Mouse (Mus musculus): Measurements from ENCODE around the gene Setd1a. TPM values are rescaled to one million over a fixed set of nuclear protein-coding genes. Genes with fewer than 3 reads are reported as not detected.
"Not testable (repeated sequence)": the region's sequence is repeated elsewhere in the genome, so short reads cannot be mapped to it uniquely, and the experiment has no call there.

Setd1a gene
- polyA plus RNA-seq, 1 experiment from 2014 or later = 20.3 TPM

DNA sequence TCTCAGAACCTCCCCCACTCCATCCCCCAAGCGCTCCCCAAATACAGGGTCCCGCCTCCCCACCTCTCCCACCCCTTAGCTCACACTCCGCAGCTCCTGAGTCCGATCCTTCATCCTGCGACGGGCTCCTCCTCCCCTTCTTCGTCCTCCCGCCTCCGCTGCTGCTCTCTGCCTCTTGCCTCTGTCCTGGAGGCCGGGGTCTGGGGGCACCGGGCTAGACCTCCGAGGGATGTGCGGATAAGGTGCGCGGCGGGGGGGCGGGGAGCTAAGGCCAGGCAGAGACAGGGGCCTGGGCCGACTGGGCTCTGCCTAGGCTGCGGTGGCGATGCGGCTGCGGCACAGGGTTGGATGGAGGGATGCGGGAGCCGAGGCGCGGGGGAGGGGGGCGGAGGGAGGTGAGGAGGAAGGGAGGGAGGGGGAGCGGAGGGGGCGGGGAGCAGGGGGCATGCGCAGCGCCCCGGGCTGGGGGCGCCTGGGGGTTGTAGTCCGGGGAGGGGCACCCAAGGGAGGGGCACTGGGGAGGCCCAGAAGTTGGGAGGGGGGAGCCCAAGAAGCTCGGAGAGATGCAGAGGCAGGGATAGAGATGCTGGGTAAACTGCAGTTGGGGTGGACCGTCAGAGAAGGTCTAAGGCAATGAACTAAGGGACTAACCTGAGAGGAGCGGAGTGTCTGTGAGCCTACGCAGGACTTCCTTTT is 47.9 kb downstream of the Setd1a start, which contains the start of the genes Stx4a and Stx1b:
TSS of gene Stx4a (plus strand) at position 119 of the 696 bp plus-strand sequence.
TSS of gene Stx1b (minus strand) at position 374 of the 696 bp plus-strand sequence.
- H3K4me1 ChIP-seq = peaks cover 18% of the 10 kb centered on the region
- peak within 1 kb of the TSS; percentile 81 for H3K4me3 ChIP-seq
- ATAC-seq (ENCODE audit: low FRiP score, low read depth) = peak; percentile 82
- 5% methylated on average over 34 of the region's 38 CpGs for WGBS
- H3K4me2 ChIP-seq (replicated peaks) = peak within 1 kb of the TSS; percentile 75
- no peaks in the 10 kb centered on the region for H3K27me3 ChIP-seq (replicated peaks)
- H3K27ac ChIP-seq = peak within 1 kb of the TSS; percentile 70
- peak within 1 kb of the TSS; percentile 88 for H3K9ac ChIP-seq
- H3K9me3 ChIP-seq = no peaks in the 10 kb centered on the region
- H3K36me3 ChIP-seq = no peaks in the 10 kb centered on the region

DNA sequence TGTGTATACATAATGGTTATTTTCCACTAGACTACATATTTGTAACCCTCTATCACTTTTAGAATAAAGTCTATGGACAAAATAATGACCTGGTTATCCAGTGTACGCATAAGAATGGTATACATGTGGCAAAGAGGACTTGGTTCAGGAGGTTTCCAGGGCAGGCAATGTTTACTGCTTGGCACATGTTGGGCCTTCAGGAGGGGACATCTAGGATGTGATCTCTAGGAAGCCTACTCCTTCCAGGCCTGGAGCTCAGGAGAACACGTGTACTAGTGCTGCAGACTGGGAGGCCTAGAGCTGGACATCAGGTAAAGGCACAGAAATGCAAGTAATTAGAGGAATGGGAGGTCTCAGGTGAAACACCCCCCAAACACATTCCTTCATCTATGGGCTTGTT is 59.1 kb downstream of the Setd1a start:
- Histone ChIP-seq H3K27ac (no peak overlapping the region), H3K36me3 (no peaks in the 10 kb centered on the region), H3K4me3 (no peak overlapping the region), H3K27me3 (replicated peaks) (no peaks in the 10 kb centered on the region), H3K9ac (no peak overlapping the region), H3K4me2 (replicated peaks) (no peak overlapping the region), H3K4me1 (0 out of 2 replicates have a peak, but pooled peaks cover under 1% of the 10 kb centered on the region), H3K9me3 (no peaks in the 10 kb centered on the region)
- WGBS = 79% methylated on average over 2 of the region's 2 CpGs
- ATAC-seq (ENCODE audit: low FRiP score, low read depth) = no peak

DNA sequence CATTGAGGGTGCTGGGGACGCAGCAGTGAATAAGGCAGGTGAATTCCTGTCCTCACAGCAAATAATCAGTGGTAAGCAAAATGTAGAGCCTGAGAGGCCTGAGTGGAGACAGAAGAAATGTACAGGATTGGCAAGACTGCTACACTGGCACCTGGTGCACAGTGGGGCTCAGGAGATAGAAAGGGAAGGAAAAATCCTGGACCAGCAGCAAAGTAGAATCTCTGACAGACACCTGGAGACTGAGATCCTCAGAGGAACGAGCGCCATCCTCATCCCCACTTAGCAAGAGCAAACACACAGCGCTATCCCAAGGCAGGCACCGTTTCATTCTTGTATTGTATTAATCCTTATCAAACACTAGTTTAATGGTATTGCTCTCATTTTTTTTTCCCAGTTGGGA is 61.0 kb downstream of the Setd1a start:
- Histone ChIP-seq H3K4me3 (no peak overlapping the region), H3K36me3 (no peaks in the 10 kb centered on the region), H3K4me1 (peaks cover 5% of the 10 kb centered on the region; the same call in 1 of the 2 replicates), H3K4me2 (replicated peaks) (no peak overlapping the region), H3K27ac (no peak overlapping the region), H3K9ac (no peak overlapping the region), H3K9me3 (no peaks in the 10 kb centered on the region), H3K27me3 (replicated peaks) (no peaks in the 10 kb centered on the region)
- 94% methylated on average over 5 of the region's 5 CpGs for WGBS
- ATAC-seq (ENCODE audit: low FRiP score, low read depth) = no peak

DNA sequence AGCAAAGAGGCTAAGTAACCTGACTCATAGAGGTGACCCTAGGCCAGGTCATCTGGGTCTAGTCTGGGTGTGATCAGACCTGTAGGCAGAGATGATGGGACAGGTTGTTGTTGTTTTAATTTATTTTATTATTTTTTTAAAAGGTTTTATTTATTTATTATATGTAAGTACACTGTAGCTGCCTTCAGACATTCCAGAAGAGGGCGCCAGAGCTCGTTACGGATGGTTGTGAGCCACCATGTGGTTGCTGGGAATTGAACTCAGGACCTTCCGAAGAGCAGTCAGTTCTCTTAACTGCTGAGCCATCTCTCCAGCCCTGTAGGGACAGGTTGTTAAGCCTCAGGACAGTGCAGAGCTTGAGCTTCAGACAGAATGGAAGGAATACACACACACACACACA is 61.4 kb downstream of the Setd1a start:
- ATAC-seq (ENCODE audit: low FRiP score, low read depth); H3K27me3 ChIP-seq (replicated peaks); H3K4me1 ChIP-seq; H3K9ac ChIP-seq; H3K4me3 ChIP-seq; H3K4me2 ChIP-seq (replicated peaks); H3K27ac ChIP-seq; H3K9me3 ChIP-seq; H3K36me3 ChIP-seq: not testable (repeated sequence)
- WGBS = 74% methylated on average over 4 of the region's 4 CpGs

DNA sequence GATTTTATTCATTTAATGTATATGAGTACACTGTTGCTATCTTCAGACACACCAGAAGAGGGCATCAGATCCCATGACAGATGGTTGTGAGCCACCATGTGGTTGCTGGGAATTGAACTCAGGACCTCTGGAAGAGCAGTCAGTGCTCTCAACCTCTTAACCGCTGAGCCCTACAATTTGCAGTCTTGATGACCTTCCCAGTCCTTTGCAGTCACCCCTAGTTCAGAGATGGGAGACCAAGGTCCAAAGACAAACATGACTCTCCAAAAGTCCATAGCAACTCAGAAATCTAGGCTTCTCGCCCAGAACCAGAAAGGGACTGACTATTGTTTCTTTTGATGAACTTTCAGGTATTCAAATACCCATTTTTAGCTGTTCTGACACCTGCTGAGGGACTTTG is 63.6 kb downstream of the Setd1a start:
- not testable (repeated sequence) for H3K27ac ChIP-seq; H3K9ac ChIP-seq; H3K36me3 ChIP-seq; H3K27me3 ChIP-seq (replicated peaks); H3K4me3 ChIP-seq; ATAC-seq (ENCODE audit: low FRiP score, low read depth); H3K4me2 ChIP-seq (replicated peaks); H3K9me3 ChIP-seq; H3K4me1 ChIP-seq
- 80% methylated on average over 2 of the region's 2 CpGs for whole genome bisulfite sequencing

DNA sequence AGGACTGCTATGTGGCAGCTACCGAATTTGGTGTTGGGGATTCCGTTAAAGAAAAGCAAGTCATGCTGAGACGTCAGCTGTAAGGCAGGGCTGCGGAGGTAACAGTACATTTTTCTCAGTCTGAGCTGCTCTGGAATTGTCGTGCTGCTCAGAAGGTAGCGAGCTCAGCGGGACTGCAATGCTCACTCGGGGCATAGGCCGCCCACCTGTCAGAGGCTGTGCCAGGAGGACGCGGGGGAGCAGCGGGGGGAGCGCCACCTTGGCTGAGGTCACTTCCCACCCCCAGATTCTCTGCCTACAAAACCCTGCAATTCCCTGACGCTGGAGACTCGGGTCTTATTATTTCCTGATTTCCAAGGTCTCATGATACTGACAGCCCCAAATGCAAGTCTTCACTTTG is 64.4 kb downstream of the Setd1a start:
- Histone ChIP-seq H3K4me1 (peaks cover 7% of the 10 kb centered on the region; the same call in 1 of the 2 replicates), H3K9ac (peak overlapping the region; percentile 58), H3K36me3 (no peaks in the 10 kb centered on the region), H3K9me3 (no peaks in the 10 kb centered on the region), H3K27me3 (replicated peaks) (no peaks in the 10 kb centered on the region), H3K4me2 (replicated peaks) (peak overlapping the region; percentile 79), H3K4me3 (peak overlapping the region; percentile 55), H3K27ac (0 out of 2 replicates have a peak overlapping the region, but pooled peaks have one; percentile 54)
- ATAC-seq (ENCODE audit: low FRiP score, low read depth) = no peak; the same call in 1 of the 2 replicates
- WGBS = 7% methylated on average over 15 of the region's 15 CpGs

DNA sequence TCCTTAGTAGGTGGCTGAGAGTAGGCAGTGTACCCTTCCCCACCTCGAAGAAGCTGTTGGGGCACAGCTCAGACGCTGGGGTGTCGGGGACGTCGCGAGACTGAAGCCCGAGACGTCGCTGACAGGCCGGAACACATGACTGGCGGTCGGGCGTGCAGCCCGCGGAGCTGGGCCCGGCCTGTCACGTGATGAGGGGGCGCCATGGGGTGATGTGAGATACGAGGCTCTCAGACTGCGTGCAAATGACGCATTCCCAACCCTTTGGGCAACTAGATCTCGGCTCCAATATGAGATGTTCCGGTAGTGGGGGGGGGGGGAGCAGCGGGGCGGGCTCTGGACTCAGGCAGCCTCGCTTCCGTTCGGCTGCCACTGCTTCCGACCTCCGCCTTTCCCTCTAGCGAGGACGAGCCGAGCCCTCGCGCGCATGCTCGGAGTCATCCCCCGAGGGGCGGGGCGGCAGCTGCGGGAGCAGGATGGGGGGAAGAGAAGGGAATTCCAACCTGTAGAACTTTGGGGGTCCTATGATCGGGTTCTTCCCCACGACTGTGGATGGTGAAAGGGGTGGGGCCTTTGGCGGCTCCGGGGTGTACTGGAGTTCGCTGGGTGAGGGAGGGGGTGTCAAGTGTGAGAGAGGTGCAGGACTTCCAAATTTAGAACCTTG is 65.0 kb downstream of the Setd1a start:
- peak overlapping the region; percentile 55 for H3K27ac ChIP-seq
- ATAC-seq (ENCODE audit: low FRiP score, low read depth) = peak; percentile 90
- no peaks in the 10 kb centered on the region for H3K27me3 ChIP-seq (replicated peaks)
- H3K4me2 ChIP-seq (replicated peaks) = peak overlapping the region; percentile 79
- no peaks in the 10 kb centered on the region for H3K9me3 ChIP-seq
- under 1% methylated on average over 46 of the region's 46 CpGs for WGBS
- H3K9ac ChIP-seq = peak overlapping the region; percentile 58
- peaks cover 7% of the 10 kb centered on the region; the same call in 1 of the 2 replicates for H3K4me1 ChIP-seq
- no peaks in the 10 kb centered on the region; the same call in 1 of the 2 replicates for H3K36me3 ChIP-seq
- H3K4me3 ChIP-seq = peak overlapping the region; percentile 55

DNA sequence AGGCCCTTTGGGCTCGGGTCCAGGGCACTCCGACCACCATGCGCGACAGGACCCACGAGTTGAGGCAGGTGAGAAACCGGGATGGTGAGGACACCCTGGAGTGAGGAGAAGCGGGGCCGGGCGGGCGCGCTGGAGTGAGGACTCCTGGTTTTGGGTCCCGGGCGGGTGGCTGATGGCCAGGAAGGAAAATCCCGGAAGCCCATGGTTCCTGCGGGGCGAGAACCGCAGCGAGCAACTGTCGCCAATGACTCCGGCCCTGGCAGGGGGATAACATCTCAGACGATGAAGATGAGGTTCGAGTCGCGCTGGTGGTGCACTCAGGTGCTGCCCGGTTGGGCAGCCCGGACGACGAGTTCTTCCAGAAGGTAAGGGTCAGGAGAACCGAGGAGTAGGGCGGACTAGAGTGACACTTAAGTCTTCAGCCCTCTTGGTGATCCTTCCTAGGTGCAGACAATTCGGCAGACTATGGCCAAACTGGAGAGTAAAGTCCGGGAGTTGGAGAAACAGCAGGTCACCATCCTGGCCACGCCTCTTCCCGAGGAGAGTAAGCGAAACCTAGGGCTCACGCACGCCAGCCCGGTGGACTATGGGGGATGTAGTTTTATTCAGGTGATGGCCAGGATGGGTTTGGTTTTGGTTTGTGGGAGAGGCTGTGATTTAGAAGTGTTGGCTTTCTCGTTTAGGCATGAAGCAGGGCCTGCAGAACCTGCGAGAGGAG is 65.7 kb downstream of the Setd1a start:
- Histone ChIP-seq H3K9me3 (no peaks in the 10 kb centered on the region), H3K27ac (0 out of 2 replicates have a peak overlapping the region, but pooled peaks have one; percentile 55), H3K36me3 (no peaks in the 10 kb centered on the region; the same call in 1 of the 2 replicates), H3K9ac (peak overlapping the region; percentile 58), H3K4me1 (peaks cover 7% of the 10 kb centered on the region; the same call in 1 of the 2 replicates), H3K4me2 (replicated peaks) (peak overlapping the region; percentile 79), H3K27me3 (replicated peaks) (no peaks in the 10 kb centered on the region), H3K4me3 (peak overlapping the region; percentile 55)
- ATAC-seq (ENCODE audit: low FRiP score, low read depth) = peak; percentile 61
- WGBS = under 1% methylated on average over 40 of the region's 40 CpGs

Other genes starting within 250 kb of the Setd1a start
- 4.1 and 6.1 TPM in 2 replicates for gene Tmem265, start 215.3 kb upstream of the Setd1a start, polyA plus RNA-seq (2016; fragmentation: Nextera tagmentation; extraction: Ambion mirVana)
- 49.2 and 54.8 TPM in 2 replicates for gene Phkg2, start 203.3 kb upstream of the Setd1a start, polyA plus RNA-seq (2016; fragmentation: Nextera tagmentation; extraction: Ambion mirVana)
- gene Ccdc189, start 188.1 kb upstream of the Setd1a start, polyA plus RNA-seq (2016; fragmentation: Nextera tagmentation; extraction: Ambion mirVana) = 14.0 and 14.1 TPM in 2 replicates
- 54.1 and 61.2 TPM in 2 replicates for gene Rnf40, start 187.9 kb upstream of the Setd1a start, polyA plus RNA-seq (2016; fragmentation: Nextera tagmentation; extraction: Ambion mirVana)
- 31.8 and 35.3 TPM in 2 replicates for gene Zfp629, start 160.9 kb upstream of the Setd1a start, polyA plus RNA-seq (2016; fragmentation: Nextera tagmentation; extraction: Ambion mirVana)
- gene Bcl7c, start 67.7 kb upstream of the Setd1a start, polyA plus RNA-seq (2016; fragmentation: Nextera tagmentation; extraction: Ambion mirVana) = 71.1 and 74.7 TPM in 2 replicates
- 5.8 TPM in 2 replicates for gene Ctf1, start 63.9 kb upstream of the Setd1a start, polyA plus RNA-seq (2016; fragmentation: Nextera tagmentation; extraction: Ambion mirVana)
- 0.22 and 0.28 TPM in 2 replicates for gene Ctf2, start 44.5 kb upstream of the Setd1a start, polyA plus RNA-seq (2016; fragmentation: Nextera tagmentation; extraction: Ambion mirVana)
- gene Fbxl19, start 32.1 kb upstream of the Setd1a start, polyA plus RNA-seq (2016; fragmentation: Nextera tagmentation; extraction: Ambion mirVana) = 10.2 and 13.0 TPM in 2 replicates
- gene Orai3, start 6.9 kb upstream of the Setd1a start, polyA plus RNA-seq (2016; fragmentation: Nextera tagmentation; extraction: Ambion mirVana) = 7.9 and 9.9 TPM in 2 replicates
- not detected in 2 replicates for gene Gm49388, start 8.9 kb downstream of the Setd1a start, polyA plus RNA-seq (2016; fragmentation: Nextera tagmentation; extraction: Ambion mirVana)
- 7.8 and 9.0 TPM in 2 replicates for gene Hsd3b7, start 23.9 kb downstream of the Setd1a start, polyA plus RNA-seq (2016; fragmentation: Nextera tagmentation; extraction: Ambion mirVana)
- gene Stx4a, start 47.6 kb downstream of the Setd1a start, polyA plus RNA-seq (2016; fragmentation: Nextera tagmentation; extraction: Ambion mirVana) = 19.2 and 19.3 TPM in 2 replicates
- gene Stx1b, start 47.9 kb downstream of the Setd1a start, polyA plus RNA-seq (2016; fragmentation: Nextera tagmentation; extraction: Ambion mirVana) = 19.0 and 19.2 TPM in 2 replicates
- 18.1 and 19.5 TPM in 2 replicates for gene Zfp646, start 99.6 kb downstream of the Setd1a start, polyA plus RNA-seq (2016; fragmentation: Nextera tagmentation; extraction: Ambion mirVana)
- 34.7 and 38.9 TPM in 2 replicates for gene Zfp668, start 100.2 kb downstream of the Setd1a start, polyA plus RNA-seq (2016; fragmentation: Nextera tagmentation; extraction: Ambion mirVana)
- 0.98 and 1.1 TPM in 2 replicates for gene Prss53, start 114.3 kb downstream of the Setd1a start, polyA plus RNA-seq (2016; fragmentation: Nextera tagmentation; extraction: Ambion mirVana)
- gene Gm21974, start 118.8 kb downstream of the Setd1a start, polyA plus RNA-seq (2016; fragmentation: Nextera tagmentation; extraction: Ambion mirVana) = not detected in 2 replicates
- gene Vkorc1, start 118.9 kb downstream of the Setd1a start, polyA plus RNA-seq (2016; fragmentation: Nextera tagmentation; extraction: Ambion mirVana) = 55.2 and 57.5 TPM in 2 replicates
- 74.1 and 79.1 TPM in 2 replicates for gene Bckdk, start 127.4 kb downstream of the Setd1a start, polyA plus RNA-seq (2016; fragmentation: Nextera tagmentation; extraction: Ambion mirVana)
- 50.9 and 51.0 TPM in 2 replicates for gene Kat8, start 135.8 kb downstream of the Setd1a start, polyA plus RNA-seq (2016; fragmentation: Nextera tagmentation; extraction: Ambion mirVana)
- 0.58 and 1.1 TPM in 2 replicates for gene Prss8, start 153.4 kb downstream of the Setd1a start, polyA plus RNA-seq (2016; fragmentation: Nextera tagmentation; extraction: Ambion mirVana)
- gene Prss36, start 170.1 kb downstream of the Setd1a start, polyA plus RNA-seq (2016; fragmentation: Nextera tagmentation; extraction: Ambion mirVana) = 9.2 and 12.2 TPM in 2 replicates
- 481 and 511 TPM in 2 replicates for gene Fus, start 190.8 kb downstream of the Setd1a start, polyA plus RNA-seq (2016; fragmentation: Nextera tagmentation; extraction: Ambion mirVana)
- 6.5 and 6.9 TPM in 2 replicates for gene Pycard, start 217.2 kb downstream of the Setd1a start, polyA plus RNA-seq (2016; fragmentation: Nextera tagmentation; extraction: Ambion mirVana)
- 0.23 TPM in 1 of 2 replicates, not detected in the other for gene Trim72, start 227.3 kb downstream of the Setd1a start, polyA plus RNA-seq (2016; fragmentation: Nextera tagmentation; extraction: Ambion mirVana)